Mouse (Mus musculus): ENCODE results near the gene Ydjc.

Ydjc gene
- long read RNA-seq, experiment 1, transcript Ydjc-201 (5 exons, 1,297 nt): major isoform, 7 of 16 reads
- long read RNA-seq, experiment 1, partial matches to known transcripts: 1 of 16 reads
- long read RNA-seq, experiment 1, other reads (novel, unspliced or antisense): 7 of 16 reads
- long read RNA-seq, experiment 2, transcript Ydjc-201 (5 exons, 1,297 nt): major isoform, 7 of 17 reads
- long read RNA-seq, experiment 2, partial matches to known transcripts: 3 of 17 reads
- long read RNA-seq, experiment 2, other reads (novel, unspliced or antisense): 6 of 17 reads

- intact Hi-C loops (cut with DNase I): no loop called here
Observed at GRCm38 (mm10) chr16:17144339-17144738, at the start of gene Ydjc. Ydjc (plus strand) TSS chr16:17144621.

GRCm38 (mm10) chr16:17096938-17097337 is 47.5 kb upstream of the Ydjc start:
- intact Hi-C loops (cut with DNase I): no loop called here

DNA sequence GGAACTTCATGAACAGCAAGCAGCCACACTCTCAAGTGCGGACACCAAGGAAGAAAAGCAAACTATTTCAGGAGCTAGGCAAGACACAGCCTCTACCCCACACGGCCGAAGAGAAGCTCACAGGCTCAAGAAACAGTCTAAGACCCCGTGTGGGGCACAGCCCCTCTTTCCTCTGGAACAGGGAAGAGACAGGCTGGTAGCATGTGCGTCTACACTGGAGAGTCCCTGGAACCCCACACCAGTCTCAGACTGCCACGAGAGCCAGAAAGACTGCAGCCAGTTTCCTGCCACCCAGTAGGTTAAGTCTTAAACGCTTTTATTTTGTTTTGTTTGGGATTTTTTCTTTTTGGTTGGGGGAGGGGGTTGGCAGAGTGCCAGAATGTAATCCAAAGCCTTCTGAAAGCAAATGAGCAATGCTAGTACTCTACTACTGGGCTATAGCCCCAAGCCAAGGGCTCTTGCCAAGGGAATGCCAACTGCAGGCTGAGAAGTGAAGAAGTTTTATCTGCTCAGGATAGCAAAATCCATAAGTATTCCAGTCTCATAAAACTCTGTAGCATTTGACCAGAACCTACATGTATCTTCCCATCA is 41.7 kb upstream of the Ydjc start:
- intact Hi-C loops (cut with DNase I): no loop called here

- intact Hi-C loops (cut with DNase I): no loop called here
Observed at GRCm38 (mm10) chr16:17104600-17104999, 39.8 kb upstream of the Ydjc start.

DNA sequence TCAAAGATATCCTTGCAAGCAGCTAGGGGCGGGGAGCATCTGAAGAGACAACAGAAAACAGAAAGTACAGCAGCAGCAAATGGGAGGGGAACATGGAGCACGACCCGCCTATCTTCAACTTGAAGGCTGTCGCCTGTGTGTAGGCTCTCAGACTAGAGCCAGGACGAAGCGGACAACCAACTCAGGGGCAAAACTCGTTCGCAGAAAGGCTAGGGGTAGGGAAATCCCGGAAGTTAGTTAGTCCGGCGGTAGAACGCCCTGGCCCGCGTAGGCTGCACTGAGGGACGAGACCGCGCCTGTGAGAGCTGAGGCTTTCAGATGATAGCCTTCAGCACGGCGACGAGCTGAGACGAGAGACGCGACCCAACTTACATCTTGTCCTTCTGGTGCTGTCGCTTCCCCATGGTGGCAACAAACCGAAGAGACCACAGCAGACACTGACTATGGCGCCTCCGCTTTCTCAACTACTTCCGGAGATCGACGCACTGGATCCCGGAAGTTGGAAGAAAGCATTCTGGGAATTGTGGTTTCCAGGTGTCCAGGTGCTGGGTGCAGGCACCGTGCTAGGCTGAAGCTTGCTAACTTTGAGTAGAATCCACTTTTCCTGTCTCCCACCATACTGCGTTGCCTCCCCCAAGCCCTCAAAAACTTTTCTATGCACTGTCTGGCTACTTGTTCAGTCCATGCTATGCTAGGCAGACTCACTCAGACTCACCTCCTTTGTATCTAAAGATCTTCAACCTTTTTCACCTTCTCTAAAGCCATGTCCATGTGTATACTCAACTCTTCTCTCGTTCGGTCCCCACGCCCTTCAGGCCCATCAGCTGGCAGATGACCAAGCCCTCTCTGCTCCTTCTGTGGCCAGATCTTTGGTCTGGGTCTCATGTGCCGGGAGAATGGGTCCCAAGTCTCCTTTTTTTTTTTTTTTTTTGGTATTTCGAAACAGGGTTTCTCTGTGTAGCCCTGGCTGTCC is 33.4 kb upstream of the Ydjc start, which contains the start of gene Ppil2:
TSS of gene Ppil2 (minus strand) at position 487 of the 973 bp plus-strand sequence.
- intact Hi-C loops (cut with DNase I): no loop called here

- intact Hi-C loops (cut with DNase I): no loop called here
Observed at GRCm38 (mm10) chr16:17117309-17117799, 27.1 kb upstream of the Ydjc start.

- intact Hi-C loops (cut with DNase I): no loop called here
Observed at GRCm38 (mm10) chr16:17121569-17121968, 22.9 kb upstream of the Ydjc start.

- intact Hi-C loops (cut with DNase I): no loop called here
Observed at GRCm38 (mm10) chr16:17124119-17124870, 20.1 kb upstream of the Ydjc start.

GRCm38 (mm10) chr16:17124871-17125520 is 19.4 kb upstream of the Ydjc start, which contains the start of gene 2610318N02Rik:
2610318N02Rik (minus strand) TSS chr16:17125167.
- intact Hi-C loops (cut with DNase I): no loop called here

DNA sequence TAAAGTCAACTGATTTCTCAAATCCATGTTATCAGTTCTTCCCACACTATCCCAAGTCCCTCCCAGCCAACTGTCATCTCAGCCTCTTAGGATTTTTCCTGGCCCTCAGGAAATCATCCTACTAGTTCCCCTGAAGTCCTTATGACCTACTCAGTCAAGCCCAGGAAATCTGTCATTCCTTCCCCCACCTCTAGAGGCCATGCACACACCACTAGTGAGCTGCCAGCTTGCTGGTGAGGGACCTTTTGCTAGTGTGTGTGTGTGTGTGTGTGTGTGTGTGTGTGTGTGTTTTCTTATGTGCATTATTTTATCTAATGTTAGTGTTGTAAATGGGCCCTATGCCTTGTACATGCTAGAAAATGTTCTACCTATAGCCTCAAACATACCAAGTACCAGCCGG is 17.1 kb upstream of the Ydjc start:
- intact Hi-C loops (cut with DNase I): loop anchor here (2.0 kb wide), 1 partner anchor 82 kb away; the partner anchor contains the start of gene Rimbp3

DNA sequence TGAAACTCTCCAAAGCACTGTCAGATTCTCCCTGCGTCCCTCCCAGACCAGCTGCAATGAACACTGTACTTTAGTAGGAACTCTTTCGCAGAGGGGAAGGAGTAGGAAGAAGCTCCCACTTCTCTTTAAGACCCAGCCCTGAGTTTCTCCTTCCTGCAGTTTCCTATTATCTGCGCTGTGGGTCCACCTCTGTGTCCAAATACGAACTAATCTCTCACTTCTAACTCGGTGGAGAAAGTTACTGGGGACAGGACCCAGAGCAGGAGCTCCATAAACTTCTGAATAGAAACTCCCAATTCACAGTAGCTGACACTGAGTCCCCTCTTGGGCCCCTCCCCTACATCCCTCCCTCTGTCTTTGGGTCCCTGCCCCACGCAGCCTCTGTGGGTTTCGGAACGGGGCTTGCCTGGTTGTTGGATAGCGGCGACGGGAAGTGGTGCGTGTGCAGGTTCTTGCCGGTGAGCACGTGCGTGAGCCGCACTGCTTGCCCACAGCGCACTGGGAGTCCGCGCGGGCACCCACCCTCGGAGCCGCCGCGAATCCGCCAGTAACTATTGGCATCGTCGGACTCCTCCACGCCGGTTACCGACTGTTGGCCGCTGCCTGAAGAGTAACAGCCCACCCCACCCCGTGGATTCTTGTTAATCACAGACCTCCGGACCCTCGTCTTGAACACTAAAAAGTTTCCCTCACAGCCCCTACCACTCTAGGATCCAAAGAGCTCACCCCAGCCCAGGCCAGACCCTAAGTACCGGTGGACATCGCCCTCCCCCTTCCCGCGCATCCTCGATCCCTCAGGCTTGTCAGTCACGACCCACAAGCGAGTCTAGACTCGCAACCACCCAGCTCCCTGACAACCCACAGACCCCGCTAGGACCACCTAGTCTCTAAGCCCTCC is 13.0 kb upstream of the Ydjc start:
- intact Hi-C loops (cut with DNase I): loop anchor here (5.0 kb wide), 1 partner anchor 151 kb away; no protein-coding TSS in a partner anchor

- intact Hi-C loops (cut with DNase I): loop anchor here (5.0 kb wide), 1 partner anchor 150 kb away; no protein-coding TSS in a partner anchor
Observed at GRCm38 (mm10) chr16:17132089-17132905, 12.1 kb upstream of the Ydjc start, which contains the start of gene Sdf2l1. Sdf2l1 (minus strand) TSS chr16:17132383.

- intact Hi-C loops (cut with DNase I): loop anchor here (5.0 kb wide), 1 partner anchor 149 kb away; no protein-coding TSS in a partner anchor
Observed at GRCm38 (mm10) chr16:17132906-17133200, 11.6 kb upstream of the Ydjc start.

- intact Hi-C loops (cut with DNase I): no loop called here
Observed at GRCm38 (mm10) chr16:17137355-17137754, 7.1 kb upstream of the Ydjc start.

DNA sequence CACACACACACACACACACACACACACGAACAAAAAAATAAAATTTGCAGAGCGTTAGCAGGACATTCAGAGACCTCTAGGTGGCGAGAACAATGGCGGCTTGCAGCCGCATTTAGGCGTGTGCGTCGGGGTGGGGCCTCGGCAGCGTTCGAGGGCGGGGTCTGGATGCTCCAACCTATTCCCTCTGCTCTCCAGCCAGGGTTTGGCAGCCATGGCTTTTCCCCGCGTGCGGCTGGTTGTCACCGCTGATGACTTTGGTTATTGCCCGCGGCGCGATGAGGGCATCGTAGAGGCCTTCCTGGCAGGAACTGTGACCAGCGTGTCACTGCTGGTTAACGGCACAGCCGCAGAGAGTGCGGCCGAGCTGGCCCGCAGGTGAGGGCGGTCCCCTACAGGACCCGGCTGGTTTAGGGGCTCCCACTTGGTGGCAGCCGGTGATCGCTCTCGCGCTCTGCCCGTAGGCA is 2.4 kb downstream of the Ydjc start, which contains the start of gene Ccdc116:
TSS of gene Ccdc116 (minus strand) at position 458 of the 464 bp plus-strand sequence.
- intact Hi-C loops (cut with DNase I): loop anchor here (5.0 kb wide), 1 partner anchor 60 kb away; the partner anchor contains the start of gene Rimbp3

DNA sequence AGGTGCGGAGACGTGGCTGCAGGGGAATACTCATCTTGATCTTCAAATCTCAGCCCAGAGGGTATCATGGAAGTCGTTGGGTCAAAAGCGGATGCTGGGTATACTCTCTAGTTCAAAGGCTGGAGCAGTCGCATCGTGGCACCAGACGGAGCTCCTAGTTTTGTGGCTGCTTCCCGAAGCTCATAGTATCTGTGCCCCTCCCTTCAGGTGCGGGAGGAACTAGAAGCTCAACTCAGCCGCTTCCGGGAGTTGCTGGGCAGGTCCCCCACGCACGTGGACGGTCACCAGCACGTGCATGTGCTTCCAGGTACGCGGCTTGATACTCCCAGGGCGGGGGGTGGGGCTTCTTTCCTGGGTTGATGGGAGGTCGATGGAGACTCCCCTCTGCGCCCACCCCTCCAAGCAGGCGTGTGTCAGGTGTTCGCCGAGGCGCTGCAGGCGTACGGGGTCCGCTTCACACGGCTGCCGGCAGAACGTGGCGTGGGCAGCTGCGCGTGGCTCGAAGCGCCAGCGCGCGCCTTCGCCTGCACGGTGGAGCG is 3.0 kb downstream of the Ydjc start:
- intact Hi-C loops (cut with DNase I): loop anchor here (5.0 kb wide), 1 partner anchor 60 kb away; the partner anchor contains the start of gene Rimbp3

DNA sequence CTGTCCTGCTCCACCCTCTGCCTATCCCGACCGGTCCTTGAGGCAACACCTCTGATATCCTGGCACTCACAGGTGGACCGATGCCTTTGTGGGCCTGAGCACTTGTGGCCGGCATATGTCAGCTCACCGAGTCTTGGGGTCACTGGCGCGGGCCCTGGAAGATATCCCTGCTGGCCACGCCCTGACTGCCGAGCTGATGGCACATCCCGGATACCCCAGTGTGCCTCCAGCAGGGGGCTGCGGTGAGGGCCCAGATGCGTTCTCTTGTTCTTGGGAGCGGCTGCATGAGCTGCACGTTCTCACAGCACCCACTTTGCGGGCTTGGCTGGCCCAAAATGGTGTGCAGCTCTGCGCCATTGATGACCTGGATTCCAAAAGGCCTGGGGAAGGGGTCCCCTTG is 3.7 kb downstream of the Ydjc start:
- intact Hi-C loops (cut with DNase I): loop anchor here (5.0 kb wide), 1 partner anchor 59 kb away; the partner anchor contains the start of gene Rimbp3

Data from adrenal gland (tissue).